29 mouse cellular contexts compared by ENCODE assay signal in genomic region chr17:25623441-25623840, GRCm38 (mm10). TPM values are rescaled to one million over a fixed set of nuclear protein-coding genes. Genes with fewer than 3 reads are reported as not detected.
DNase-seq lines count a peak whose midpoint lies in the region; ATAC-seq lines count a peak whose summit lies in the region.
"Had no signal": no experiment of that assay in that cellular context is flagged by ENCODE, and none has a peak within 500 bp of the region (broad histone marks: within the 10 kb centered on the region; RNA-seq: fewer than 3 reads in every experiment).

No protein-coding gene starts in this region.

- H3K36me3 ChIP-seq in intestine, embryonic 14.5 days (ENCODE audit: control insufficient read depth, insufficient read depth, low read length) = no peaks in the 10 kb centered on the region; the same call in 1 of the 2 replicates
- H3K36me3 ChIP-seq in intestine, embryonic 16.5 days (ENCODE audit: control insufficient read depth, insufficient read depth, low read length) = no peaks in the 10 kb centered on the region
- peaks cover 35% of the 10 kb centered on the region for H3K36me3 ChIP-seq in limb, embryonic 10.5 days
- H3K36me3 ChIP-seq in liver, embryonic 12.5 days = peaks cover 10% of the 10 kb centered on the region
- H3K36me3 ChIP-seq: forebrain, embryonic 12.5 days; midbrain, embryonic 13.5 days had no signal

- ATAC-seq in intestine, embryonic 14.5 days (replicated peaks; ENCODE audit: low FRiP score, low TSS enrichment, low read depth) = no peak
- ATAC-seq in intestine, embryonic 16.5 days = no peak
- no peak for ATAC-seq in liver, embryonic 12.5 days
- ATAC-seq: hindbrain, postnatal 0 days; midbrain, embryonic 13.5 days had no signal

- no peaks in the 10 kb centered on the region for H3K27me3 ChIP-seq in intestine, embryonic 14.5 days (replicated peaks; ENCODE audit: control insufficient read depth, insufficient read depth, low read length)
- H3K27me3 ChIP-seq in intestine, embryonic 16.5 days (replicated peaks; ENCODE audit: control insufficient read depth, insufficient read depth, low read length) = no peaks in the 10 kb centered on the region
- no peaks in the 10 kb centered on the region for H3K27me3 ChIP-seq in limb, embryonic 10.5 days (ENCODE audit: low read depth, poor library complexity, severe bottlenecking)
- H3K27me3 ChIP-seq in liver, embryonic 12.5 days (replicated peaks) = no peaks in the 10 kb centered on the region
- H3K27me3 ChIP-seq: forebrain, embryonic 12.5 days; heart, embryonic 12.5 days; midbrain, embryonic 13.5 days; neural tube, embryonic 13.5 days had no signal

- peak overlapping the region; percentile 33; the same call in 1 of the 2 replicates for H3K27ac ChIP-seq in intestine, embryonic 14.5 days (ENCODE audit: low read depth)
- H3K27ac ChIP-seq in intestine, embryonic 16.5 days (ENCODE audit: low read length) = no peak overlapping the region
- peak overlapping the region; percentile 7; the same call in 1 of the 2 replicates for H3K27ac ChIP-seq in limb, embryonic 10.5 days
- H3K27ac ChIP-seq in liver, embryonic 12.5 days = no peak overlapping the region
- H3K27ac ChIP-seq: forebrain, embryonic 12.5 days; heart, adult 2 months; hindbrain, postnatal 0 days; liver, embryonic 14.5 days; macrophage; midbrain, embryonic 13.5 days; neural tube, embryonic 13.5 days had no signal

- no peak for DNase-seq in intestine, embryonic 14.5 days (ENCODE audit: low spot score)
- DNase-seq in 3T3-L1 (ENCODE audit: low read depth, low spot score) (peak; percentile 55), MN1 (ENCODE audit: low spot score) (peak; percentile 61)
- DNase-seq in limb, embryonic 10.5 days (ENCODE audit: low spot score) = no peak
- DNase-seq in testis, postnatal 14 days (ENCODE audit: low spot score) = no peak
- no peak for DNase-seq in ovary, postnatal 10 days (ENCODE audit: low spot score)
- DNase-seq: adrenal gland, postnatal 14 days; cerebellum, adult 11 months; cerebellum, adult 9-10 months; cerebellum, postnatal 36 days; embryo, embryonic 11 days; heart, adult 2 months; kidney, adult 18-20 months; kidney, postnatal 4 days; lung, adult 2 months; lung, postnatal 10 days; spleen, adult 18-20 months; thymus, postnatal 4 days had no signal

- no peak overlapping the region for H3K4me2 ChIP-seq in intestine, embryonic 14.5 days (ENCODE audit: low read length)
- H3K4me2 ChIP-seq in intestine, embryonic 16.5 days (ENCODE audit: low read depth, low read length) = no peak overlapping the region
- H3K4me2 ChIP-seq in liver, embryonic 12.5 days = no peak overlapping the region
- H3K4me2 ChIP-seq: forebrain, embryonic 12.5 days; heart, embryonic 12.5 days; midbrain, embryonic 13.5 days; neural tube, embryonic 13.5 days had no signal

- 80% methylated on average over 4 of the region's 4 CpGs for WGBS in intestine, embryonic 14.5 days
- WGBS in intestine, embryonic 16.5 days = 89% methylated on average over 4 of the region's 4 CpGs
- 86% methylated on average over 4 of the region's 4 CpGs for WGBS in limb, embryonic 10.5 days
- 68% methylated on average over 4 of the region's 4 CpGs for WGBS in liver, embryonic 12.5 days (ENCODE audit: insufficient replicate concordance)

- H3K9me3 ChIP-seq in intestine, embryonic 14.5 days (ENCODE audit: control insufficient read depth, low read length) = no peaks in the 10 kb centered on the region
- no peaks in the 10 kb centered on the region for H3K9me3 ChIP-seq in intestine, embryonic 16.5 days (ENCODE audit: control insufficient read depth, low read length)
- H3K9me3 ChIP-seq in limb, embryonic 10.5 days (replicated peaks) = no peaks in the 10 kb centered on the region
- H3K9me3 ChIP-seq in liver, embryonic 12.5 days (replicated peaks) = no peaks in the 10 kb centered on the region
- H3K9me3 ChIP-seq: forebrain, embryonic 12.5 days; G1E; heart, embryonic 12.5 days; midbrain, embryonic 13.5 days; neural tube, embryonic 13.5 days had no signal

- H3K4me1 ChIP-seq in intestine, embryonic 14.5 days (replicated peaks; ENCODE audit: control insufficient read depth, insufficient read depth, low read length) = peaks cover 9% of the 10 kb centered on the region
- H3K4me1 ChIP-seq in intestine, embryonic 16.5 days (ENCODE audit: control insufficient read depth, insufficient read depth, low read length) = peaks cover 3% of the 10 kb centered on the region
- H3K4me1 ChIP-seq in limb, embryonic 10.5 days = peaks cover 35% of the 10 kb centered on the region
- H3K4me1 ChIP-seq in liver, embryonic 12.5 days = no peaks in the 10 kb centered on the region

- no peak overlapping the region for H3K9ac ChIP-seq in intestine, embryonic 14.5 days (ENCODE audit: low read length)
- H3K9ac ChIP-seq in intestine, embryonic 16.5 days (ENCODE audit: low read depth, low read length) = no peak overlapping the region
- H3K9ac ChIP-seq in liver, embryonic 12.5 days = no peak overlapping the region
- H3K9ac ChIP-seq: forebrain, embryonic 12.5 days; heart, embryonic 12.5 days; liver, embryonic 14.5 days; midbrain, embryonic 13.5 days; neural tube, embryonic 13.5 days had no signal

- no peak overlapping the region for H3K4me3 ChIP-seq in intestine, embryonic 14.5 days (ENCODE audit: low read depth, low read length)
- no peak overlapping the region for H3K4me3 ChIP-seq in intestine, embryonic 16.5 days (ENCODE audit: low read length)
- no peak overlapping the region for H3K4me3 ChIP-seq in limb, embryonic 10.5 days
- H3K4me3 ChIP-seq in liver, embryonic 12.5 days = no peak overlapping the region
- H3K4me3 ChIP-seq: erythroblast, embryonic 14.5 days; forebrain, embryonic 12.5 days; heart, adult 2 months; heart, embryonic 12.5 days; midbrain, embryonic 13.5 days; neural tube, embryonic 13.5 days had no signal

RNA-seq across cellular contexts. Expression of gene Lmf1, which starts 44.6 kb away (rescaled TPM):
- polyA plus RNA-seq in intestine, embryonic 14.5 days (2014; fragmentation: Nextera tagmentation; extraction: Ambion mirVana) = 31.3 and 33.5 TPM in 2 replicates
- 39.1 and 40.6 TPM in 2 replicates for polyA plus RNA-seq in intestine, embryonic 16.5 days (2015; fragmentation: Nextera tagmentation; extraction: Ambion mirVana)
- polyA plus RNA-seq in limb, embryonic 10.5 days (2016; fragmentation: Nextera tagmentation; extraction: Ambion mirVana) = 28.9 and 29.0 TPM in 2 replicates
- polyA plus RNA-seq in liver, embryonic 12.5 days (2016; fragmentation: Nextera tagmentation; extraction: Ambion mirVana) = 14.4 and 15.0 TPM in 2 replicates

RNA-seq across cellular contexts. Expression of gene Sox8, which starts 53.0 kb away (rescaled TPM):
- polyA plus RNA-seq in intestine, embryonic 14.5 days (2014; fragmentation: Nextera tagmentation; extraction: Ambion mirVana) = 9.1 and 9.4 TPM in 2 replicates
- 3.6 and 4.3 TPM in 2 replicates for polyA plus RNA-seq in intestine, embryonic 16.5 days (2015; fragmentation: Nextera tagmentation; extraction: Ambion mirVana)
- 11.1 and 13.1 TPM in 2 replicates for polyA plus RNA-seq in limb, embryonic 10.5 days (2016; fragmentation: Nextera tagmentation; extraction: Ambion mirVana)
- 0.52 and 0.65 TPM in 2 replicates for polyA plus RNA-seq in liver, embryonic 12.5 days (2016; fragmentation: Nextera tagmentation; extraction: Ambion mirVana)
- polyA plus RNA-seq: erythroblast, embryonic 14.5 days; G1E; macrophage had no signal

Comparison
In these comparisons a context has a peak if more than half of its experiments do, and no peak if none do; other contexts are left out.
1. H3K27ac ChIP-seq: peak in intestine, embryonic 14.5 days (single experiment) and limb, embryonic 10.5 days (single experiment); none in intestine, embryonic 16.5 days (single experiment) and liver, embryonic 12.5 days (single experiment).
2. DNase-seq: peak in 3T3-L1 (single experiment) and MN1 (single experiment); none in intestine, embryonic 14.5 days (single experiment), limb, embryonic 10.5 days (single experiment), testis, postnatal 14 days (single experiment) and ovary, postnatal 10 days (single experiment).